Mouse (Mus musculus): ENCODE measurements around the gene Ms4a4a.
"Not testable (repeated sequence)": the region's sequence is repeated elsewhere in the genome, so short reads cannot be mapped to it uniquely, and the experiment has no call there.

Ms4a4a gene

GRCm38 (mm10) chr19:11431209-11431608 lies 55.9 kb downstream of the Ms4a4a start:
- ATAC-seq (ENCODE audit: low TSS enrichment) = not testable (repeated sequence)

DNA sequence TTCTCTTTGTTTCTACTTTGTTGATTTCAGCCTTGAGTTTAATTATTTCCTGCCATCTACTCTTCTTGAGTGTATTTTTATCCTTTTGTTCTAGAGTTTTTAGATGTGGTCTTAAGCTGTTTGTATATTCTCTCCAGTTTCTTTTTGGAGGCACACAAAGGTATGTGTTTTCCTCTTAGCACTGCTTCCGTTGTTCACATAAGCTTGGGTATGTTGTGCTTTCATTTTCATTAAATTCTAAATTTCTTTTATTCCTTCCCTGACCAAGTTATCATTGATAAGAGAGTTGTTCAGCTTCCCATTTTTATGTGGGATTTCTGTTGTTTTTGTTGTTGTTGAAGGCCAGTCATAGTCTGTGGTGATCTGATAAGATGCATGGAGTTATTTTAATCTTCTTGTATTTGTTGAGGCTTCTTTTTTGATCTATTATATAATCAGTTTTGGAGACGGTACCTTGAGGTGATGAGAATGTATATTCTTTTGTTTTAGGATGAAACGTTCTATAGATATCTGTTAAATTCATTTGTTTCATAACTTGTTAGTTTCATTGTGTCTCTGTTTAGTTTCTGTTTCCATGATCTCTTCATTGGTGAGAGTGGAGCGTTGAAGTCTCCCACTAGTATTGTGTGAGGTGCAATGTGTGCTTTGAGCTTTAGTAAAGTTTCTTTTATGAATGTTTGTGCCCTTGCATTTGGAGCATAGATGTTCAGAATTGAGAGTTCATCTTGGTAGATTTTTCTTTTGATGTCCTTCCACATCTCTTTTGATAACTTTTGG lies 59.9 kb downstream of the Ms4a4a start:
- no peak for ATAC-seq (ENCODE audit: low TSS enrichment)
